Mouse (Mus musculus) hindbrain, embryonic 14.5 days (tissue): ENCODE measurements around the gene Fignl2. TPM values are rescaled to one million over a fixed set of nuclear protein-coding genes. Genes with fewer than 3 reads are reported as not detected.

Source experiments
- ATAC-seq: fragments of 200-750 bp; cut with Nextera tagmentation; 2 replicates; pipeline ENCODE4 v1.8.0; 2017; ENCODE audit warnings: moderate number of reproducible peaks, mild to moderate bottlenecking, moderate TSS enrichment, moderate library complexity; ENCODE audit not compliant: low FRiP score
- DNase-seq: peaks from one replicate; pipeline ENCODE4 v3.0.0-alpha.2; 2015; ENCODE audit warnings: low spot score
- H3K27ac ChIP-seq: fragments of 300-500 bp; sonication (generic); 2 replicates; pipeline ENCODE4 v1.5.1; 2014; ENCODE audit warnings: mild to moderate bottlenecking, moderate library complexity
- H3K27me3 ChIP-seq: fragments of 300-500 bp; sonication (generic); 2 replicates; pipeline ENCODE4 v1.6.1; 2014; ENCODE audit warnings: mild to moderate bottlenecking, low read length, mixed read lengths; ENCODE audit not compliant: control insufficient read depth, insufficient read depth
- H3K36me3 ChIP-seq: fragments of 300-500 bp; sonication (generic); replicated peaks from 2 replicates; pipeline ENCODE4 v1.6.1; 2014; ENCODE audit not compliant: control insufficient read depth, insufficient read depth
- H3K4me1 ChIP-seq: fragments of 300-500 bp; sonication (generic); replicated peaks from 2 replicates; pipeline ENCODE4 v1.6.1; 2014; ENCODE audit warnings: antibody characterized with exemption, low read length, mixed read lengths; ENCODE audit not compliant: control insufficient read depth, insufficient read depth
- H3K4me2 ChIP-seq: fragments of 300-500 bp; sonication (generic); replicated peaks from 2 replicates; pipeline ENCODE4 v1.6.1; 2014; ENCODE audit warnings: mild to moderate bottlenecking, moderate library complexity
- H3K4me3 ChIP-seq: fragments of 300-500 bp; sonication (generic); replicated peaks from 2 replicates; pipeline ENCODE4 v1.5.1; 2014; ENCODE audit warnings: mild to moderate bottlenecking, low read length
- H3K9ac ChIP-seq: fragments of 300-500 bp; sonication (generic); 2 replicates; pipeline ENCODE4 v1.6.1; 2014
- H3K9me3 ChIP-seq: fragments of 300-500 bp; sonication (generic); 2 replicates; pipeline ENCODE4 v1.6.1; 2016; ENCODE audit warnings: low read length; ENCODE audit not compliant: control insufficient read depth
- WGBS: fragments of 180-500 bp; shearing (Covaris S2); extraction: QIAGEN DNeasy Blood & Tissue Kit; methylation state at CpG from one replicate; pipeline ENCODE4 v1.1.7; 2014; 5-methylcytosine and 5-hydroxymethylcytosine counted together
- polyA plus RNA-seq: library from polyadenylated mRNA; unstranded; fragments of >200 nt; fragmentation: Nextera tagmentation; extraction: Ambion mirVana; gene quantifications from 2 replicates; pipeline ENCODE4 v1.2.1, GENCODE M21; 2014

Gene Fignl2
- polyA plus RNA-seq, 1 experiment from 2014 or later: 0.17 TPM

GRCm38 (mm10) chr15:101082236-101082635 is 3.9 kb upstream of the Fignl2 start:
- H3K27ac ChIP-seq: no peak overlapping the region

GRCm38 (mm10) chr15:101081035-101081548 is 2.7 kb upstream of the Fignl2 start:
- H3K27me3 ChIP-seq: no peaks in the 10 kb centered on the region
- no peaks in the 10 kb centered on the region for H3K36me3 ChIP-seq
- H3K4me2 ChIP-seq: no peak overlapping the region
- H3K4me1 ChIP-seq: peaks cover 16% of the 10 kb centered on the region
- no peaks in the 10 kb centered on the region for H3K9me3 ChIP-seq
- whole genome bisulfite sequencing: 74% methylated on average over 7 of the region's 7 CpGs
- H3K9ac ChIP-seq: no peak overlapping the region
- no peak for DNase-seq
- H3K27ac ChIP-seq: no peak overlapping the region
- no peak overlapping the region for H3K4me3 ChIP-seq
- ATAC-seq: no peak

More at GRCm38 (mm10) chr15:101082236-101082635, 3.9 kb upstream of the Fignl2 start:
- H3K9me3 ChIP-seq: no peaks in the 10 kb centered on the region
- ATAC-seq (no peak), DNase-seq (no peak)
- H3K4me1 ChIP-seq: peaks cover 8% of the 10 kb centered on the region; the same call in 1 of the 2 replicates
- H3K27me3 ChIP-seq: no peaks in the 10 kb centered on the region
- 62% methylated on average over 4 of the region's 4 CpGs for WGBS
- no peaks in the 10 kb centered on the region for H3K36me3 ChIP-seq
- H3K4me2 ChIP-seq: no peak overlapping the region
- no peak overlapping the region for H3K4me3 ChIP-seq
- H3K9ac ChIP-seq: no peak overlapping the region

GRCm38 (mm10) chr15:101080031-101080520 is 1.7 kb upstream of the Fignl2 start:
- Histone ChIP-seq H3K27ac (no peak overlapping the region), H3K4me2 (no peak overlapping the region), H3K4me3 (no peak overlapping the region), H3K27me3 (no peaks in the 10 kb centered on the region), H3K9ac (no peak overlapping the region), H3K36me3 (no peaks in the 10 kb centered on the region), H3K4me1 (peaks cover 25% of the 10 kb centered on the region), H3K9me3 (no peaks in the 10 kb centered on the region)
- ATAC-seq (no peak), DNase-seq (no peak)
- WGBS: 74% methylated on average over 9 of the region's 9 CpGs

- Histone ChIP-seq H3K4me1 (peaks cover 25% of the 10 kb centered on the region), H3K9me3 (no peaks in the 10 kb centered on the region), H3K4me3 (peak overlapping the region; percentile 66), H3K4me2 (peak overlapping the region; percentile 72), H3K27ac (peak overlapping the region; percentile 8; the same call in 1 of the 2 replicates), H3K27me3 (no peaks in the 10 kb centered on the region), H3K9ac (peak overlapping the region; percentile 87), H3K36me3 (no peaks in the 10 kb centered on the region)
- no peak for DNase-seq
- 2% methylated on average over 24 of the region's 30 CpGs for WGBS
- ATAC-seq: peak; percentile 57
These were observed 377 bp upstream of the Fignl2 start for GRCm38 (mm10) chr15:101078731-101079156.

GRCm38 (mm10) chr15:101077001-101077812 is 1.2 kb downstream of the Fignl2 start:
- peak overlapping the region; percentile 75 for H3K27ac ChIP-seq
- H3K4me1 ChIP-seq: peaks cover 25% of the 10 kb centered on the region
- H3K36me3 ChIP-seq: no peaks in the 10 kb centered on the region
- no peak for DNase-seq
- no peaks in the 10 kb centered on the region for H3K27me3 ChIP-seq
- WGBS: 2% methylated on average over 34 of the region's 34 CpGs
- H3K4me3 ChIP-seq: peak overlapping the region; percentile 66
- no peaks in the 10 kb centered on the region for H3K9me3 ChIP-seq
- ATAC-seq: peak; percentile 45
- peak overlapping the region; percentile 87 for H3K9ac ChIP-seq
- peak overlapping the region; percentile 72 for H3K4me2 ChIP-seq

GRCm38 (mm10) chr15:101076071-101077000 is 2.0 kb downstream of the Fignl2 start:
- DNase-seq: no peak
- H3K27ac ChIP-seq: peak overlapping the region; percentile 44
- no peaks in the 10 kb centered on the region for H3K9me3 ChIP-seq
- peak overlapping the region; percentile 66 for H3K4me3 ChIP-seq
- H3K4me1 ChIP-seq: peaks cover 25% of the 10 kb centered on the region
- 0 out of 2 replicates have a peak, but pooled peaks have one; percentile 12 for ATAC-seq
- 3% methylated on average over 26 of the region's 26 CpGs for WGBS
- H3K9ac ChIP-seq: peak overlapping the region; percentile 87
- no peaks in the 10 kb centered on the region for H3K27me3 ChIP-seq
- no peaks in the 10 kb centered on the region for H3K36me3 ChIP-seq
- H3K4me2 ChIP-seq: peak overlapping the region; percentile 72

- Histone ChIP-seq H3K4me3 (peak overlapping the region; percentile 66), H3K4me2 (peak overlapping the region; percentile 72), H3K27me3 (no peaks in the 10 kb centered on the region), H3K4me1 (peaks cover 29% of the 10 kb centered on the region), H3K27ac (peak overlapping the region; percentile 28), H3K9ac (peak overlapping the region; percentile 87), H3K9me3 (no peaks in the 10 kb centered on the region), H3K36me3 (no peaks in the 10 kb centered on the region)
- 20% methylated on average over 5 of the region's 5 CpGs for WGBS
- DNase-seq: no peak
- ATAC-seq: no peak
These were observed 2.7 kb downstream of the Fignl2 start for GRCm38 (mm10) chr15:101075656-101076055.

GRCm38 (mm10) chr15:101075150-101075549 is 3.2 kb downstream of the Fignl2 start:
- no peak overlapping the region for H3K9ac ChIP-seq

More at GRCm38 (mm10) chr15:101075150-101075549, 3.2 kb downstream of the Fignl2 start:
- H3K4me2 ChIP-seq: peak overlapping the region; percentile 72; the same call in 1 of the 2 replicates
- H3K36me3 ChIP-seq: no peaks in the 10 kb centered on the region
- ATAC-seq: no peak
- H3K27me3 ChIP-seq: no peaks in the 10 kb centered on the region
- no peak for DNase-seq
- WGBS: 69% methylated on average over 4 of the region's 4 CpGs
- H3K9me3 ChIP-seq: no peaks in the 10 kb centered on the region
- H3K4me1 ChIP-seq: peaks cover 34% of the 10 kb centered on the region
- H3K4me3 ChIP-seq: no peak overlapping the region
- H3K27ac ChIP-seq: no peak overlapping the region
